Mouse (Mus musculus) forebrain, embryonic 11.5 days (tissue): ENCODE results near the gene Cebpg. TPM values are rescaled to one million over a fixed set of nuclear protein-coding genes. Genes with fewer than 3 reads are reported as not detected.
A peak's percentile ranks its signal among the peaks of the same experiment; 100 is the strongest.

ENCODE experiments used
- ATAC-seq: fragments of 200-750 bp; cut with Nextera tagmentation; replicated peaks from 2 replicates; pipeline ENCODE4 v1.8.0; 2017; ENCODE audit warnings: moderate TSS enrichment; ENCODE audit not compliant: low FRiP score
- DNase-seq: peaks from one replicate; pipeline ENCODE4 v3.0.0-alpha.2; 2017; ENCODE audit warnings: low spot score
- H3K27ac ChIP-seq: fragments of 300-500 bp; sonication (generic); 2 replicates; pipeline ENCODE4 v1.5.1; 2014; ENCODE audit warnings: low read depth, low read length
- H3K27me3 ChIP-seq: fragments of 300-500 bp; sonication (generic); 2 replicates; pipeline ENCODE4 v1.6.1; 2014; ENCODE audit warnings: mild to moderate bottlenecking, low read length, mixed read lengths; ENCODE audit not compliant: control insufficient read depth, insufficient read depth
- H3K36me3 ChIP-seq: fragments of 300-500 bp; sonication (generic); 2 replicates; pipeline ENCODE4 v1.6.1; 2014; ENCODE audit warnings: mild to moderate bottlenecking, low read length, moderate library complexity, mixed read lengths; ENCODE audit not compliant: control insufficient read depth, insufficient read depth
- H3K4me1 ChIP-seq: fragments of 300-500 bp; sonication (generic); replicated peaks from 2 replicates; pipeline ENCODE4 v1.6.1; 2014; ENCODE audit warnings: low read length, mixed read lengths; ENCODE audit not compliant: control insufficient read depth, insufficient read depth
- H3K4me2 ChIP-seq: fragments of 300-500 bp; sonication (generic); 2 replicates; pipeline ENCODE4 v1.6.1; 2014; ENCODE audit warnings: low read depth, mild to moderate bottlenecking, low read length, moderate library complexity, mixed read lengths; ENCODE audit not compliant: severe bottlenecking
- H3K4me3 ChIP-seq: fragments of 300-500 bp; sonication (generic); 2 replicates; pipeline ENCODE4 v1.5.1; 2014; ENCODE audit warnings: low read depth, low read length
- H3K9ac ChIP-seq: fragments of 300-500 bp; sonication (generic); 2 replicates; pipeline ENCODE4 v1.6.1; 2014; ENCODE audit warnings: low read length
- H3K9me3 ChIP-seq: fragments of 300-500 bp; sonication (generic); 2 replicates; pipeline ENCODE4 v1.6.1; 2016; ENCODE audit warnings: low read length, mixed read lengths; ENCODE audit not compliant: control insufficient read depth
- WGBS: fragments of 180-500 bp; shearing (Covaris S2); extraction: QIAGEN DNeasy Blood & Tissue Kit; methylation state at CpG from one replicate; pipeline ENCODE4 v1.1.7; 2014; 5-methylcytosine and 5-hydroxymethylcytosine counted together
- polyA plus RNA-seq: library from polyadenylated mRNA; unstranded; fragments of >200 nt; fragmentation: Nextera tagmentation; extraction: Ambion mirVana; gene quantifications from 2 replicates; pipeline ENCODE4 v1.2.1, GENCODE M21; 2014

The Cebpg gene
- 47.5 and 53.9 TPM in 2 replicates for polyA plus RNA-seq

- DNase-seq (peak; percentile 98), ATAC-seq (peak; percentile 99)
- Histone ChIP-seq H3K9me3 (no peaks in the 10 kb centered on the region), H3K27me3 (no peaks in the 10 kb centered on the region), H3K9ac (peak within 1 kb of the TSS; percentile 96), H3K36me3 (no peaks in the 10 kb centered on the region), H3K27ac (peak within 1 kb of the TSS; percentile 66), H3K4me2 (peak within 1 kb of the TSS; percentile 77), H3K4me1 (peaks cover 7% of the 10 kb centered on the region; the same call in 1 of the 2 replicates), H3K4me3 (peak within 1 kb of the TSS; percentile 95)
- under 1% methylated on average over 53 of the region's 53 CpGs for WGBS
Measured at GRCm38 (mm10) chr7:35056436-35056864, at the start of gene Cebpg. TSS of gene Cebpg (minus strand) at chr7:35056573.

- H3K36me3 ChIP-seq = no peaks in the 10 kb centered on the region
- 82% methylated on average over 4 of the region's 4 CpGs for WGBS
- no peaks in the 10 kb centered on the region for H3K9me3 ChIP-seq
- no peak for ATAC-seq
- H3K4me3 ChIP-seq = no peak overlapping the region
- no peaks in the 10 kb centered on the region for H3K27me3 ChIP-seq
- H3K4me1 ChIP-seq = no peaks in the 10 kb centered on the region
- no peak for DNase-seq
- no peak overlapping the region for H3K4me2 ChIP-seq
- H3K27ac ChIP-seq = no peak overlapping the region
- H3K9ac ChIP-seq = no peak overlapping the region
Measured at GRCm38 (mm10) chr7:35099528-35099927, 43.2 kb upstream of the Cebpg start.

- no peaks in the 10 kb centered on the region for H3K27me3 ChIP-seq
- ATAC-seq (no peak), DNase-seq (no peak)
- H3K4me2 ChIP-seq = no peak overlapping the region
- H3K27ac ChIP-seq = no peak overlapping the region
- no peak overlapping the region for H3K9ac ChIP-seq
- 82% methylated on average over 4 of the region's 4 CpGs for WGBS
- H3K4me3 ChIP-seq = no peak overlapping the region
- H3K4me1 ChIP-seq = no peaks in the 10 kb centered on the region
- H3K36me3 ChIP-seq = no peaks in the 10 kb centered on the region
- H3K9me3 ChIP-seq = no peaks in the 10 kb centered on the region
Measured at GRCm38 (mm10) chr7:35098777-35099176, 42.4 kb upstream of the Cebpg start.

GRCm38 (mm10) chr7:35094975-35095678, 38.8 kb upstream of the Cebpg start:
- Histone ChIP-seq H3K4me3 (no peak overlapping the region), H3K27ac (no peak overlapping the region), H3K4me1 (no peaks in the 10 kb centered on the region), H3K4me2 (no peak overlapping the region), H3K9me3 (no peaks in the 10 kb centered on the region), H3K9ac (no peak overlapping the region), H3K27me3 (no peaks in the 10 kb centered on the region), H3K36me3 (no peaks in the 10 kb centered on the region)
- no peak for DNase-seq
- ATAC-seq = no peak
- 86% methylated on average over 9 of the region's 9 CpGs for WGBS

GRCm38 (mm10) chr7:35090550-35090949, 34.2 kb upstream of the Cebpg start:
- ATAC-seq = no peak
- no peak overlapping the region for H3K9ac ChIP-seq
- peaks cover 5% of the 10 kb centered on the region; the same call in 1 of the 2 replicates for H3K4me1 ChIP-seq
- no peak for DNase-seq
- no peaks in the 10 kb centered on the region for H3K36me3 ChIP-seq
- 87% methylated on average over 5 of the region's 5 CpGs for WGBS
- H3K9me3 ChIP-seq = no peaks in the 10 kb centered on the region
- no peak overlapping the region for H3K27ac ChIP-seq
- no peak overlapping the region for H3K4me3 ChIP-seq
- H3K4me2 ChIP-seq = no peak overlapping the region
- H3K27me3 ChIP-seq = no peaks in the 10 kb centered on the region

GRCm38 (mm10) chr7:35086271-35086861, 30.0 kb upstream of the Cebpg start:
- Histone ChIP-seq H3K4me2 (peak overlapping the region; percentile 49), H3K4me3 (peak overlapping the region; percentile 19), H3K4me1 (peaks cover 5% of the 10 kb centered on the region; the same call in 1 of the 2 replicates), H3K36me3 (no peaks in the 10 kb centered on the region), H3K27me3 (no peaks in the 10 kb centered on the region), H3K27ac (no peak overlapping the region), H3K9me3 (no peaks in the 10 kb centered on the region), H3K9ac (peak overlapping the region; percentile 10; the same call in 1 of the 2 replicates)
- peak; percentile 60 for ATAC-seq
- WGBS = 3% methylated on average over 21 of the region's 21 CpGs
- DNase-seq = peak; percentile 63

GRCm38 (mm10) chr7:35084565-35085360, 28.4 kb upstream of the Cebpg start:
- Histone ChIP-seq H3K36me3 (no peaks in the 10 kb centered on the region), H3K27ac (no peak overlapping the region), H3K9ac (no peak overlapping the region), H3K4me3 (no peak overlapping the region), H3K27me3 (no peaks in the 10 kb centered on the region), H3K4me1 (peaks cover 5% of the 10 kb centered on the region; the same call in 1 of the 2 replicates), H3K9me3 (no peaks in the 10 kb centered on the region), H3K4me2 (no peak overlapping the region)
- no peak for DNase-seq
- 84% methylated on average over 12 of the region's 12 CpGs for WGBS
- ATAC-seq = no peak

- no peak overlapping the region for H3K4me2 ChIP-seq
- 0 out of 2 replicates have a peak, but pooled peaks cover 3% of the 10 kb centered on the region for H3K4me1 ChIP-seq
- H3K4me3 ChIP-seq = no peak overlapping the region
- 80% methylated on average over 9 of the region's 9 CpGs for WGBS
- no peak for DNase-seq
- no peak overlapping the region for H3K27ac ChIP-seq
- H3K9ac ChIP-seq = no peak overlapping the region
- no peaks in the 10 kb centered on the region for H3K36me3 ChIP-seq
- no peaks in the 10 kb centered on the region for H3K9me3 ChIP-seq
- H3K27me3 ChIP-seq = no peaks in the 10 kb centered on the region
- no peak for ATAC-seq
Measured at GRCm38 (mm10) chr7:35081406-35082104, 25.2 kb upstream of the Cebpg start.
